Mouse (Mus musculus) cerebellum, postnatal 25 days (tissue): ENCODE measurements around the gene Ucp3.

Experiments
- DNase-seq, 2 experiments: peaks; one replicate each; pipeline ENCODE4 v3.0.0; 2021; ENCODE audit warnings: mixed read lengths in 2 of 2

Ucp3 gene

DNA sequence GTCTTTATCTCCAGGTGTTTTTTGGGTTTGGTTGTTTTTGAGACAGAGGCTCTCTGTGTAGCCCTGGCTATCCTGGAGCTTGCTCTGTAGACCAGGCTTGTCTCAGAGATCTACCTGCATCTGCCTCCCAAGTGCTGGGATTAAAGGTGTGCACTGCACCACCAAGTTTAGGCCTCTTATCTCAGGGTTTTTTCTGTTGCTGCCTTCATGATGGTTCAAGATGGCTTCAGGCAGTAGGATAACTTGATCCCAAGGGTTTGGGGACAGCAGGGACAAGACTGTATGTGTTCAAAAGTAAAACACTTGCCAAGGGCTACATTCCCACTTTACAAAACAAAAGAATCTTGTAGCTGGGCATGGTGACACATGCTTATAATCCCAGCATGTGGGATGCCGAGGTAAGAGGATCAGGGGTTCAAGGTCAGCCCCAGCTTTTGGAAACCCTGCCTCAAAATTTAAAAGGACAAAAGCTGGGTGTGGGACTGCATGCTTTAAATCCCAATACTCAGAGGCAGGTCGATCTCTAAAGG lies 29.1 kb downstream of the Ucp3 start:
- no peak for DNase-seq

GRCm38 (mm10) chr7:100502374-100502922 lies 29.7 kb downstream of the Ucp3 start:
- DNase-seq: no peak

- DNase-seq: no peak
Measured at GRCm38 (mm10) chr7:100503076-100503475, 30.3 kb downstream of the Ucp3 start.

- no peak for DNase-seq
Measured at GRCm38 (mm10) chr7:100504740-100505487, 32.1 kb downstream of the Ucp3 start.

- DNase-seq: no peak
Measured at GRCm38 (mm10) chr7:100506494-100506893, 33.7 kb downstream of the Ucp3 start.

GRCm38 (mm10) chr7:100508670-100509069 lies 35.9 kb downstream of the Ucp3 start:
- DNase-seq: no peak

- no peak for DNase-seq
Measured at GRCm38 (mm10) chr7:100511602-100512001, 38.8 kb downstream of the Ucp3 start.

- no peak for DNase-seq
Measured at GRCm38 (mm10) chr7:100514573-100514972, 41.8 kb downstream of the Ucp3 start, which contains the start of gene Dnajb13. Gene Dnajb13, minus strand, starts transcription at chr7:100514960.

DNA sequence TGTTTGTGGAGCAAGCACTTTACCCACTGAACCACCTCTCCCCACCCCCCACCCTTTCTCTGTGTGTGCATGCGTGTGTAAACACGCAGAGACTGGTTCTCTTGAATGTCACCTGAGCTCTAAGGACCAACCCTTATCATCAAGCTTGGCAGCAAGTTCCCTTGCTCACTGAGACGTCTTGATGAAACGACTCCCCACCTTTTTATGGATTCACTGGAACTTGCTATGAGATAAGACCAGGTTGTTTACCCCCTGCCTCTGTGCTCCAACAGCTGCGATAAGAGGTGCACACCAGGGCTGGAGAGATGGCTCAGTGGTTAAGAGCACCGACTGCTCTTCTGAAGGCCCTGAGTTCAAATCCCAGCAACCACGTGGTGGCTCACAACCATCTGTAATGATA lies 47.4 kb downstream of the Ucp3 start:
- DNase-seq: no peak

GRCm38 (mm10) chr7:100520663-100521285 lies 48.0 kb downstream of the Ucp3 start:
- DNase-seq: peak; percentile 87 to 89

DNA sequence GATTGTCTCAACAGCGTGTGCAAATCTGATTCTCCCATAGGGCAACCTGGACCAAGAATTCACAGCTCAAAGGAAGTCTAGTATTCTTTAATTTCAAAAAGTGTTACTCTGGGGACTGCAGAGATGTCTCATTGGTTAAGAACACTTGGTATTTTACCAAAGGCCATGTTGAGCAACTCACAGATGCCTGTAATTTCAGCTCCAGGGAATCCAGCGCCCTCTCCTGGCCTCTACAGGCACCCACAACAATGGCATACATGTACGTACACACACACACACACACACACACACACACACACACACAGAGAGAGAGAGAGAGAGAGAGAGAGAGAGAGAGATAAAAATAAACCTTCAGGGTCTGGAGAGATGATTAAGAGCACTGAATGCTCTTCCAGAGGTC lies 49.4 kb downstream of the Ucp3 start:
- DNase-seq: no peak

DNA sequence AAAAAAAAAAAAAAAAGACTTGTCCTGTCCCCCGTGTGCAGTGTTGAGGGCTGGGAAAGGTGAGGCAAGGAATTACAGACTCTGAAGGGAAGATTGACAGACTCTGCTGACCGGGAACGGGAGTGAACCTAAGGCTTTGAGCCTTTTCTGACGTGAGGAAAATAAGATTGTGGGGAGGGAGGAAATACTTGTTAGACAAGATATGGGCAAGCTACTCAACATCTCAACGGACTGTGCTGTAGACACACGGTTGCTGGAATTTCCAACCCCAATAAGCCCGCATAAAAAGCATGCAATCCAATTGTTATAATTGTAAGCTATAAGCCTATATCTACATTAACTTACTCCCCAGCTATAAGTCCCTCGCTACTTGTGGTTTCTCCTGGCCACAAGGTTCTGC lies 51.9 kb downstream of the Ucp3 start:
- DNase-seq: no peak

- DNase-seq: no peak
Measured at GRCm38 (mm10) chr7:100530766-100531165, 58.0 kb downstream of the Ucp3 start.

DNA sequence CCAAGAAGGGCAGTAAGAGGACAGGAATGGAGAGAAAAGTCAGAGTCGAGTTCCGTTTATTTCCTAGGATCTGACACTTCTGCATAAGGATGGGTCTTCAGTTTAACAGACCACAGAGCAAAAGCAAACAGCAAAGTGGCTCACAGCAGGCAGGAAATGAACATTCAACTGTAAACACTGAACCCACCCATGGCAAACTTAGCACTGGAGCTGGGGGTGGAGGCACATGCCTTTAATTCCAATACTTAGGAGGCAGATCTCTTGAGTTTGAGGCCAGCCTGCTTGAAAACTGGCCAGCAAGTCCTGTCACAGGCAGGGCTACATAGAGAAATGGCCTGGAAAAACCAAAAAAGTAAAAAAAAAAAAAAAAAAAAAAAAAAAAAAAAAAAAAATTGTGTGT lies 60.7 kb downstream of the Ucp3 start:
- no peak for DNase-seq

GRCm38 (mm10) chr7:100534216-100534615 lies 61.4 kb downstream of the Ucp3 start:
- no peak for DNase-seq

GRCm38 (mm10) chr7:100535831-100536230 lies 63.0 kb downstream of the Ucp3 start:
- DNase-seq: no peak
